ENCODE assay signal across 13 mouse cellular contexts in genomic region chr13:93936455-93936854, GRCm38 (mm10).
DNase-seq lines count a peak whose midpoint lies in the region; ATAC-seq lines count a peak whose summit lies in the region.
"Had no signal": no experiment of that assay in that cellular context is flagged by ENCODE, and none has a peak within 500 bp of the region (broad histone marks: within the 10 kb centered on the region; RNA-seq: fewer than 3 reads in every experiment).

No protein-coding gene starts in this region.

- H3K9ac ChIP-seq in forebrain, embryonic 14.5 days (ENCODE audit: low read length): no peak overlapping the region
- no peak overlapping the region for H3K9ac ChIP-seq in forebrain, embryonic 13.5 days
- H3K9ac ChIP-seq: hindbrain, embryonic 13.5 days had no signal

- no peak overlapping the region for H3K4me2 ChIP-seq in forebrain, embryonic 14.5 days (ENCODE audit: low read length)
- no peak overlapping the region for H3K4me2 ChIP-seq in forebrain, embryonic 13.5 days
- H3K4me2 ChIP-seq: hindbrain, embryonic 13.5 days had no signal

- H3K4me3 ChIP-seq in forebrain, embryonic 14.5 days (ENCODE audit: low read depth, low read length): no peak overlapping the region
- H3K4me3 ChIP-seq in forebrain, embryonic 13.5 days: no peak overlapping the region
- H3K4me3 ChIP-seq: erythroblast, embryonic 14.5 days; heart, adult 2 months; hindbrain, embryonic 13.5 days had no signal

- 44% methylated on average over 6 of the region's 6 CpGs for WGBS in forebrain, embryonic 14.5 days
- 58% methylated on average over 6 of the region's 6 CpGs for WGBS in forebrain, embryonic 13.5 days

- ATAC-seq in forebrain, embryonic 14.5 days: no peak; the same call in 1 of the 2 replicates
- ATAC-seq in forebrain, embryonic 13.5 days: no peak

- H3K36me3 ChIP-seq in forebrain, embryonic 14.5 days (ENCODE audit: control insufficient read depth, insufficient read depth, low read length): no peaks in the 10 kb centered on the region
- no peaks in the 10 kb centered on the region for H3K36me3 ChIP-seq in forebrain, embryonic 13.5 days (ENCODE audit: poor library complexity, severe bottlenecking)
- H3K36me3 ChIP-seq: hindbrain, embryonic 13.5 days had no signal

- no peak overlapping the region for H3K27ac ChIP-seq in forebrain, embryonic 14.5 days (ENCODE audit: low read depth, low read length)
- no peak overlapping the region for H3K27ac ChIP-seq in forebrain, embryonic 13.5 days
- H3K27ac ChIP-seq: heart, adult 2 months; hindbrain, embryonic 13.5 days; stomach, postnatal 0 days had no signal

- no peaks in the 10 kb centered on the region for H3K4me1 ChIP-seq in forebrain, embryonic 14.5 days (ENCODE audit: control insufficient read depth, insufficient read depth, low read length)
- peaks cover 6% of the 10 kb centered on the region; the same call in 1 of the 2 replicates for H3K4me1 ChIP-seq in forebrain, embryonic 13.5 days

- peak; percentile 65 for DNase-seq in forebrain, embryonic 14.5 days (ENCODE audit: low spot score)
- peak; percentile 34 for DNase-seq in ovary, postnatal 36 days (ENCODE audit: low spot score)
- no peak for DNase-seq in ovary, postnatal 10 days (ENCODE audit: low spot score)
- DNase-seq in cerebellum, adult 18-20 months: peak; percentile 64 to 65
- peak; percentile 89 for DNase-seq in kidney, postnatal 14 days
- DNase-seq in frontal cortex, postnatal 10 days (ENCODE audit: low spot score in 2 of 2): no peak
- DNase-seq in lung, adult 18-20 months: no peak
- DNase-seq: right cerebral cortex, postnatal 25 days had no signal

- no peaks in the 10 kb centered on the region for H3K9me3 ChIP-seq in forebrain, embryonic 14.5 days (replicated peaks; ENCODE audit: control insufficient read depth, low read length)
- no peaks in the 10 kb centered on the region for H3K9me3 ChIP-seq in forebrain, embryonic 13.5 days (replicated peaks)
- H3K9me3 ChIP-seq: hindbrain, embryonic 13.5 days had no signal

- no peaks in the 10 kb centered on the region for H3K27me3 ChIP-seq in forebrain, embryonic 14.5 days (replicated peaks; ENCODE audit: control insufficient read depth, insufficient read depth, low read length)
- H3K27me3 ChIP-seq in forebrain, embryonic 13.5 days: no peaks in the 10 kb centered on the region
- H3K27me3 ChIP-seq: hindbrain, embryonic 13.5 days had no signal

Comparison
In these comparisons a context has a peak if more than half of its experiments do, and no peak if none do; other contexts are left out.
1. DNase-seq: peak in forebrain, embryonic 14.5 days (single experiment), ovary, postnatal 36 days (single experiment), cerebellum, adult 18-20 months (2 of 2) and kidney, postnatal 14 days (single experiment); none in ovary, postnatal 10 days (single experiment), frontal cortex, postnatal 10 days (0 of 2) and lung, adult 18-20 months (0 of 2).